Mouse (Mus musculus) thymus, postnatal 4 days (tissue): ENCODE data around the gene Cryzl2.

Experiments used
- DNase-seq: peaks from one replicate; pipeline ENCODE4 v3.0.0; 2021

The Cryzl2 gene

GRCm38 (mm10) chr1:157443723-157444561 is 14.4 kb upstream of the Cryzl2 start:
- no peak for DNase-seq

GRCm38 (mm10) chr1:157444632-157445300 is 13.6 kb upstream of the Cryzl2 start:
- DNase-seq = no peak

- no peak for DNase-seq
Measured at GRCm38 (mm10) chr1:157445398-157445910, 12.9 kb upstream of the Cryzl2 start.

- peak; percentile 33 for DNase-seq
Measured at GRCm38 (mm10) chr1:157446325-157446724, 12.1 kb upstream of the Cryzl2 start.

GRCm38 (mm10) chr1:157447142-157447541 is 11.2 kb upstream of the Cryzl2 start:
- DNase-seq = no peak

- no peak for DNase-seq
Measured at GRCm38 (mm10) chr1:157448164-157448804, 10.1 kb upstream of the Cryzl2 start.

GRCm38 (mm10) chr1:157448805-157449188 is 9.6 kb upstream of the Cryzl2 start:
- no peak for DNase-seq

- no peak for DNase-seq
Measured at GRCm38 (mm10) chr1:157449532-157449931, 8.8 kb upstream of the Cryzl2 start.

- no peak for DNase-seq
Measured at GRCm38 (mm10) chr1:157449981-157450636, 8.3 kb upstream of the Cryzl2 start.

- no peak for DNase-seq
Measured at GRCm38 (mm10) chr1:157452284-157452683, 6.1 kb upstream of the Cryzl2 start.

GRCm38 (mm10) chr1:157452759-157453549 is 5.4 kb upstream of the Cryzl2 start:
- DNase-seq = no peak

GRCm38 (mm10) chr1:157454876-157455275 is 3.5 kb upstream of the Cryzl2 start:
- no peak for DNase-seq

GRCm38 (mm10) chr1:157457789-157458188 is 588 bp upstream of the Cryzl2 start:
- DNase-seq = no peak

- DNase-seq = no peak
Measured at GRCm38 (mm10) chr1:157459904-157460303, 1.5 kb downstream of the Cryzl2 start.

- no peak for DNase-seq
Measured at GRCm38 (mm10) chr1:157461276-157461675, 2.9 kb downstream of the Cryzl2 start.

- no peak for DNase-seq
Measured at GRCm38 (mm10) chr1:157462336-157462735, 4.0 kb downstream of the Cryzl2 start.

GRCm38 (mm10) chr1:157465194-157465593 is 6.8 kb downstream of the Cryzl2 start:
- peak; percentile 61 for DNase-seq

GRCm38 (mm10) chr1:157467866-157468265 is 9.5 kb downstream of the Cryzl2 start:
- DNase-seq = no peak

GRCm38 (mm10) chr1:157470761-157471386 is 12.5 kb downstream of the Cryzl2 start:
- DNase-seq = no peak

- DNase-seq = no peak
Measured at GRCm38 (mm10) chr1:157472716-157473115, 14.3 kb downstream of the Cryzl2 start.

- DNase-seq = no peak
Measured at GRCm38 (mm10) chr1:157474865-157475264, 16.5 kb downstream of the Cryzl2 start.

- no peak for DNase-seq
Measured at GRCm38 (mm10) chr1:157476231-157476630, 17.9 kb downstream of the Cryzl2 start.
